Comparison of ENCODE assay signal across 1 mouse cellular context in genomic region chr11:97952367-97953006, GRCm38 (mm10).
A peak's percentile ranks its signal among the peaks of the same experiment; 100 is the strongest.
TF ChIP-seq lines count a peak whose summit lies in the region.

No protein-coding gene starts in this region.

TF ChIP-seq in MEL, 35 proteins besides CTCF, POLR2A, EP300 and RAD21 (continued from another document):
- TF ChIP-seq ZNF384 (IDR thresholded peaks at IDR 0.05; ENCODE audit: low read depth, low read length) (no peak), MAX (IDR thresholded peaks at IDR 0.05; ENCODE audit: low read length) (peak; percentile 7; the same call in 1 of the 2 replicates), UBTF (IDR thresholded peaks at IDR 0.05; ENCODE audit: borderline replicate concordance, insufficient read depth, low read depth, low read length) (no peak), ETS1 (IDR thresholded peaks at IDR 0.05; ENCODE audit: low read depth, low read length) (no peak; the same call in 1 of the 2 replicates), E2F4 (IDR thresholded peaks at IDR 0.05; ENCODE audit: borderline replicate concordance, low read depth, low read length) (no peak), MXI1 (IDR thresholded peaks at IDR 0.05; ENCODE audit: low read depth, low read length) (no peak), GATA1 (IDR thresholded peaks at IDR 0.05; ENCODE audit: low read depth, low read length) (no peak), JUND (IDR thresholded peaks at IDR 0.05; ENCODE audit: low read depth, low read length) (peak; percentile 96), ZC3H11A (IDR thresholded peaks at IDR 0.05; ENCODE audit: low read depth, low read length) (no peak)
